Mouse (Mus musculus): ENCODE measurements around the gene Tmem37.

- TF ChIP-seq CTCF (IDR thresholded peaks at IDR 0.05) (no peak), EP300 (IDR thresholded peaks at IDR 0.05) (no peak)
Observed at GRCm38 (mm10) chr1:120118854-120119253, 45.0 kb upstream of the Tmem37 start.

All from lung, postnatal 0 days (tissue).